Mouse (Mus musculus) left cerebral cortex, postnatal 4 days (tissue): ENCODE results near the gene Gm21671. TPM values are rescaled to one million over a fixed set of nuclear protein-coding genes. Genes with fewer than 3 reads are reported as not detected.
"Not testable (repeated sequence)": the region's sequence is repeated elsewhere in the genome, so short reads cannot be mapped to it uniquely, and the experiment has no call there.

Experiments
- DNase-seq: peaks from one replicate; pipeline ENCODE4 v3.0.0-alpha.2; 2022
- intact Hi-C: fragments of 180-260 bp; cut with DNase I; formaldehyde crosslinking; loops from one replicate; pipeline ENCODE4 v1.15.1; 2025
- total RNA-seq, 2 experiments: library from RNA; stranded (reverse); gene quantifications; 2 replicates each; pipeline ENCODE4 v1.2.3; 2021

The Gm21671 gene
- total RNA-seq = not detected

GRCm38 (mm10) chr5:25954317-25954716 is at the start of gene Gm21671:
TSS of gene Gm21671 (minus strand) at chr5:25954417.
- intact Hi-C loops, DNase-seq: not testable (repeated sequence)

GRCm38 (mm10) chr5:25988550-25988949 is 34.3 kb upstream of the Gm21671 start, which contains the start of gene Gm21698:
TSS of gene Gm21698 (minus strand) at chr5:25988650.
- DNase-seq, intact Hi-C loops: not testable (repeated sequence)

- DNase-seq, intact Hi-C loops: not testable (repeated sequence)
Observed at GRCm38 (mm10) chr5:25972563-25972962, 18.3 kb upstream of the Gm21671 start, which contains the start of gene Gm21680. TSS of gene Gm21680 (minus strand) at chr5:25972663.

- DNase-seq, intact Hi-C loops: not testable (repeated sequence)
Observed at GRCm38 (mm10) chr5:25957050-25957449, 2.8 kb upstream of the Gm21671 start.

- intact Hi-C loops, DNase-seq: not testable (repeated sequence)
Observed at GRCm38 (mm10) chr5:25956611-25957010, 2.4 kb upstream of the Gm21671 start.

DNA sequence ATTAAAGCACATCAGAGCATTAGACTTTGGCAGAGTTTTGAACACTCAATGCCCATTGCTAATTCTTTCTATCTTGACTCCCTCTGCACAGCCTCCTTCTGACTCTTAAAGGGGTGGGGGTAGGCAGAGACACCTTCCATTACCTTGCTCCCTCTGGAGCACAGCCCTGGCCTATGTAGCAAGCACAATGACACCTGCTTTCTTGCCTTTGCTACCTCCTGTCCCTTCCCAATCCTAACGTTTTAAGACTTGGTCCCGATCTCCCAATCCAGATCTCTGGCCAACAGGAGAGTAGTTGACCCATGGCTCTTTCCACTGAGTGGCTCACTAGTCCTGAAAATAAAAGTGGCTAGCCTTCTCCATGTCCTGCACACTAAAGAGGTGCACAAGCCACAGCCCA is 8.8 kb downstream of the Gm21671 start:
- DNase-seq, intact Hi-C loops: not testable (repeated sequence)

DNA sequence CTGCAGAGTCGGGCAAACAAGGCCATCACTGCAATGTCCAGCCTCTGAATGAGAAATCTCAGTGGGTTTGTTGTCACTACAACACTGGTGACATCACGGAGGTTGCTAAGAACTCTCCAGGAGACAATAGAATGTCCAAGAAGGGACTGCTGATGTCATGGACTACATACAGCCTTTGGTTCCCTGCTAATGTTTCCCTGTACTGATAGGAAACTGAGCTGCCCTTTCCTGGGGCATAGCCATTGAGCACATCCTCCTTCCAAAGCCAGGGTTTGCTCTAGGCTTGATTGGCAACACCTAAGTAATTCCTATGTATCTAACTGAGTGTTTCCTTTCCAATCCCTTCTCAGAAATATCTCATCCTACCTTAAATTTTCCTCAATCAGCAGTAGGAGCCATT is 11.9 kb downstream of the Gm21671 start, which contains the start of gene Gm21663:
Gene Gm21663, minus strand, starts transcription at position 101 of the 400 bp plus-strand sequence.
- DNase-seq, intact Hi-C loops: not testable (repeated sequence)

Other genes with a start within 250 kb of the Gm21671 start
- 1 to 10 TPM; 5.6 to 7.9 TPM for gene Xrcc2, start 248.6 kb downstream of the Gm21671 start, total RNA-seq
- 100 to 1,000 TPM; 116 to 117 TPM for gene Actr3b, start 194.4 kb downstream of the Gm21671 start, total RNA-seq
- gene Gm21663, start 12.0 kb downstream of the Gm21671 start, total RNA-seq = not detected
- gene Gm21680, start 18.2 kb upstream of the Gm21671 start, total RNA-seq = not detected
- not detected for gene Gm21698, start 34.2 kb upstream of the Gm21671 start, total RNA-seq
- gene Gm1979, start 50.4 kb upstream of the Gm21671 start, total RNA-seq = not detected
- not detected for gene Gm5862, start 68.5 kb upstream of the Gm21671 start, total RNA-seq
- not detected for gene Speer4a, start 85.1 kb upstream of the Gm21671 start, total RNA-seq
- gene Gm7347, start 104.2 kb upstream of the Gm21671 start, total RNA-seq = not detected
- not detected for gene Gm10471, start 134.9 kb upstream of the Gm21671 start, total RNA-seq
- not detected for gene 5031410I06Rik, start 150.9 kb upstream of the Gm21671 start, total RNA-seq
- gene Gm10220, start 167.0 kb upstream of the Gm21671 start, total RNA-seq = not detected